Mouse (Mus musculus) neutrophil, adult 59 days (primary cell): Measurements from ENCODE around the gene Eef2kmt. TPM values are rescaled to one million over a fixed set of nuclear protein-coding genes. Genes with fewer than 3 reads are reported as not detected.

Source experiments
- total RNA-seq, 2 experiments: library from RNA; stranded (reverse); gene quantifications; 1 replicate in 1 of 2; 2 replicates in 1 of 2; pipeline ENCODE4 v1.2.4; 2023

Eef2kmt gene
- total RNA-seq: 1 to 10 TPM; 4.1 to 5.4 TPM

DNA sequence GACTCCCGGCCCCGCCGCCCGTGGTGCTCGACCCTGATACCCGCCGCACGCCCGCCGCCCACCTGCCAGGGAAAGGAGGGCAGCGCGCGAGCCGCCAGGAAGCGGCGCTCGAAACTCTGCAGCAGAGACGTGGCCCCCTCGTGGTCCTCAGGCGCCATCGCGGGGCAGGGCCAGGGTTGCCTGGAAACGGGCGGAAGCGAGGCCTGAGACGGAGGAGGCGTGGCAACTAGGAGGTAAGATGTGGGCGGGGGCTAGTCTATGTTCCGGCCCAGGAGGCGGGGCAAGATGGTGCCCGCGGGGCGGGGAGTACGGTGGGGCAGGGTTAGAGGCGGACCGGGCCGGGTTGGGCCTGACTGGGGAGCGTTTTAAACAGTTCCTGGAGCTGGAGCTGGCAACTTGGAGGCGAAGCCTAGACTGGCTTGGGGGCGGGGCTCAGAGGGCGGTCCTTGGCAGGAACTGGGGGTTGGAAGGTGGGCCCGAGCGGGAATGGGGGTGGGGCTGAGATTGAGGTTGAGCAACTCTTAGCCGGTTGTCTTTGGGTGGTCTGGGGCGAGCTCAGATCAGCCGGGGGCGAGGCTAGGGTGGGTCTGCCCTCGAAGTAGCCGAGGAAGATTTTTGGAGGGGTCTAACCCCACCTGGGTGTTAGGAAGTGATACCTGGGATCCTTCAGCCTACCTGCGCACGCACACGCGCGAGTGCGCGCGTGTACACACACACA is at the start of gene Eef2kmt:
Eef2kmt (minus strand) TSS at position 205 of the 718 bp plus-strand sequence.

DNA sequence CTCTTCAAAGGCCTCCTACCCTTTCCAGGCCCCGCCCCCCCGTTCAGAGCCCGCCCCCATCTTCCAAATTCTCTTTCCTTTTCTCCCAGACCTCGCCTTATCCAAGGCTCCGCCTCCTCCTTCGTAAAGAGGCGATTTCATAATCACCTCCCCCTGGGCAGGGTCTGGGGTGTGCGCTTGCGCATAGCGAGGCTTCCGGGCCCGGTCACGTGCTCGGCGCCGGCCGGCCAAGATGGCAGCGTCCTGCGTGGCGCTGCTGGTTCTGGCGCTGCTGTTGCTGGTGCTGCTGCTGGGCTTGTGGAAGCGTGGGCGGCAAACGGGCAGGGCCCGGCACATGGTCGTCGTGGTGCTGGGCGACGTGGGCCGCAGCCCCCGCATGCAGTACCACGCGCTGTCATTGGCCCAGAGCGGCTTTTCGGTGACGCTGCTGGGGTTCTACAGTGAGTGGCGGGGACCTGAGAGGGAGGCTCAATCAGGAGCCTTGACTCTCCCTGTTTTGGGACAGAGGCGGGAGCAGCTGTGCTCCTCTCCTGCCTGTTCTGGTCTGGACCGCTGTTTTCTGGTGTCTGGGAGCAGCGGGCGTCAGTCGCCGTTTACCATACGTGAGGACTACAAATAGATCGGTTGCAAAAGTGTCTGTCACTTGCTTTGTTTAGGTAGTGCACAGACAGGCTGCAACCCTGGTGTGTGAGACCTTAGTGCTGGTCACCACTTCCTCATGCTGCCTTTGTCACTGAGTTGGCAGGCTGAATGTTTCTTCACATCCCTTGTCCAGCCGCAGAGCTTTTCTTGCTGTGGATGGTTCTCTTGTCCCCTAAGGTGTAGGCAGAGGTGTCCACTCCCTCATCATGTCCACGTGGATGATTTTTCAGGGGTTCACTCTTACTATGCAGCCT is 22.1 kb downstream of the Eef2kmt start, which contains the start of gene Alg1:
Alg1 (plus strand) TSS at position 204 of the 896 bp plus-strand sequence.

DNA sequence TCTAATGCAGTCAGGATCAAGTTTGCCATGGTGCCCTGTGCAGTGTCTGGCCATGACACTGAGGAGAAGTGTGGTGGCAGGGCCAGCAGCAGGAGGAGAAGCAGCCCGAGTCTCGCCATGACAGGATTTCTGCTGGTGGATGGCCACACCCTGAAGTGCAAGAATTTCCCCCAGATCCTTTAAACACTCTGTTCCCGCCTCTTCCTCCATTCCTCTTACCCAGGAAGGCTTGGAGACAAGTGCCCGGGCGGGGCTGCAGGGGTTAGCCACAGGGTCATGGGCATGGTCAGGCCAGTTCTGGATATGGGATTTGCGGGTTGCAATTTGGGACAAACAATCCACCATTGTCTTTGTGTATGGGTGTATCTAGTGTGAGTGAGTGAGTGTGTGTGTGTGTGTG is 33.6 kb downstream of the Eef2kmt start, which contains the start of gene AU021092:
AU021092 (minus strand) TSS at position 160 of the 400 bp plus-strand sequence.

DNA sequence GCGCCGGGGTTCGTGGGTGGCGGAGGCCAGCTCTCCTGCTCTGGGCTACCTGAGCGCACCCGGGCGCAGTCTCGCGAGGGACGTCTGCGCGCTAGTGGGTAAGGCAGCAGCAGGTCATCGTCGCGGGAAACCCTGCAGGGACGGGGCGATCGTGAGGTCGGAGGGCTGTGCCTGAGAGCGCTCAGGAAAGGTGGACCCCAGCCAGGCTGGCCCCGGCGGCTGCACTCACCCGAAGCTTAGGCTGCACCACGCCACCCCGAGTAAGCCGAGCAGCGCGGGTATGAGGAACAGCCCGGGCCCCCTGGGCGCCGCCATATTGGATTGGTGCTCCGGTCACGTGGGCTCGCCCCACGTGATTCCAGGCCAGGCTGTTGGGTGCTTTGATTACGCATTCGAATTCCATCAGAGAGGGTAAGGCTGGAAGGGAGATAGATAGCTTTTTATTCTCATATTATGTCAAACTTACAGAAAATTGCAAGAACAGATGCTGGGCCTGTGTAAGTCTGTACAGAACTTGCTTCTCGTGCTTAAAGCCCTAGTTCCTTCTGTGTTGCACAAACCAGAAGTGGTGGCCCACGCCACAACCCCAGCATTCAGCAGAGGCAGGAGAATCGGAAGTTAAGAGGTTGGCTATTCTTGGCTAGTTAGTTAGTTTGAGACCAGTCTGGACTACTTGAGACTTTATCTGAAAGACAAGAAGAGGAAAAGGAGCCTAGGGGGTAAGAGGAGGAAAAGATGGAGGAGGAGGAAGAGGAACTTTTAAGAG is 51.9 kb downstream of the Eef2kmt start, which contains the start of gene Nagpa:
Nagpa (minus strand) TSS at position 345 of the 766 bp plus-strand sequence.

Other genes with a start within 250 kb of the Eef2kmt start
- not detected for gene Smim22, start 248.7 kb downstream of the Eef2kmt start, total RNA-seq
- gene Rogdi, start 242.4 kb downstream of the Eef2kmt start, total RNA-seq: 100 to 1,000 TPM; 232 to 265 TPM
- 100 to 1,000 TPM; 142 to 143 TPM for gene Glyr1, start 206.1 kb downstream of the Eef2kmt start, total RNA-seq
- gene Ubn1, start 205.9 kb downstream of the Eef2kmt start, total RNA-seq: 10 to 100 TPM; 68.3 to 82.6 TPM
- gene Ppl, start 123.6 kb downstream of the Eef2kmt start, total RNA-seq: under 1 TPM in 1 of 2 experiments, not detected in 1; 0.18 TPM
- gene Sec14l5, start 108.9 kb downstream of the Eef2kmt start, total RNA-seq: not detected
- gene Nagpa, start 52.0 kb downstream of the Eef2kmt start, total RNA-seq: 10 to 100 TPM; 30.3 to 37.4 TPM
- not detected for gene AU021092, start 33.7 kb downstream of the Eef2kmt start, total RNA-seq
- 10 to 100 TPM; 10.6 to 17.9 TPM for gene Alg1, start 22.4 kb downstream of the Eef2kmt start, total RNA-seq